In the genomic region with DNA sequence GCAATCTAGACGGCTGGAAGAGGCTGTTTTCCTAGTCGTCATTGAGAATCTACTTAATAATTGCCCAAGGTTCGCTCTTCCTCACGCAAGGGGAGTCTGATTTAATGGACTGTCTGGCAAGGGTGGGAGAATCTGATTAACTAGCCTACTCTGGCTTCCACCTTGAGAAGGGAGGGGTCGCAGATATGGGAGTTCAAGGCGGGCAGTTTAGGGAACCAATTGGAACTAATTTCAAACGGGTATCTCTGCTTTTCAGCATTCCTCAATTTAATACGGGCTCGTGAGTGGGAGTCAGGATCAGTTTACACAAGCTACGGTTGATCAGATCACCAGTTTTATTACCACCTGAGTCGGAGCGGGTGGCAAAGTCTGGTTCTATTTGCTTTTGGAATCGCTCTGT, we compare ENCODE assay signal across 10 mouse cellular contexts. TPM values are rescaled to one million over a fixed set of nuclear protein-coding genes. Genes with fewer than 3 reads are reported as not detected.
DNase-seq lines count a peak whose midpoint lies in the region; ATAC-seq and TF ChIP-seq lines count a peak whose summit lies in the region.
"Had no signal": no experiment of that assay in that cellular context is flagged by ENCODE, and none has a peak within 500 bp of the region (broad histone marks: within the 10 kb centered on the region; RNA-seq: fewer than 3 reads in every experiment).

No protein-coding gene starts in this region.

- ATAC-seq in heart, embryonic 12.5 days (ENCODE audit: insufficient number of reproducible peaks, low FRiP score) = no peak
- ATAC-seq in midbrain, embryonic 11.5 days (ENCODE audit: low FRiP score) = no peak
- ATAC-seq in midbrain, embryonic 15.5 days (replicated peaks) = no peak
- ATAC-seq in limb, embryonic 12.5 days (ENCODE audit: insufficient number of reproducible peaks, insufficient read depth, low FRiP score, low TSS enrichment, low read depth) = no peak
- ATAC-seq in stomach, postnatal 0 days (ENCODE audit: low FRiP score, low TSS enrichment) = no peak

- TF ChIP-seq POLR2A in cerebellum, adult 2 months (IDR thresholded peaks at IDR 0.05; ENCODE audit: borderline replicate concordance, insufficient read depth, low read length) = no peak

- peak overlapping the region; percentile 64 for H3K4me2 ChIP-seq in heart, embryonic 12.5 days
- peak overlapping the region; percentile 3; the same call in 1 of the 2 replicates for H3K4me2 ChIP-seq in midbrain, embryonic 11.5 days
- no peak overlapping the region for H3K4me2 ChIP-seq in midbrain, embryonic 15.5 days
- H3K4me2 ChIP-seq in limb, embryonic 12.5 days = peak overlapping the region; percentile 48
- H3K4me2 ChIP-seq in stomach, postnatal 0 days (replicated peaks; ENCODE audit: low read depth) = peak overlapping the region; percentile 33

- 1% methylated on average over 13 of the region's 13 CpGs for WGBS in heart, embryonic 12.5 days
- WGBS in midbrain, embryonic 11.5 days = under 1% methylated on average over 13 of the region's 13 CpGs
- 2% methylated on average over 13 of the region's 13 CpGs for WGBS in midbrain, embryonic 15.5 days
- WGBS in limb, embryonic 12.5 days = under 1% methylated on average over 13 of the region's 13 CpGs
- 3% methylated on average over 13 of the region's 13 CpGs for WGBS in stomach, postnatal 0 days
- 5% methylated on average over 13 of the region's 13 CpGs for WGBS in cerebellum, adult 2 months

- H3K27ac ChIP-seq in heart, embryonic 12.5 days (ENCODE audit: poor library complexity, severe bottlenecking) = no peak overlapping the region
- H3K27ac ChIP-seq in midbrain, embryonic 11.5 days (ENCODE audit: low read depth, low read length) = no peak overlapping the region
- H3K27ac ChIP-seq in midbrain, embryonic 15.5 days = no peak overlapping the region
- H3K27ac ChIP-seq in limb, embryonic 12.5 days = no peak overlapping the region
- no peak overlapping the region for H3K27ac ChIP-seq in stomach, postnatal 0 days (replicated peaks)
- no peak overlapping the region for H3K27ac ChIP-seq in cerebellum, adult 2 months (ENCODE audit: insufficient read depth, low read length)
- H3K27ac ChIP-seq: liver, embryonic 14.5 days had no signal

- no peak for DNase-seq in heart, postnatal 14 days
- DNase-seq in midbrain, embryonic 11.5 days (ENCODE audit: low spot score, missing footprints) = peak; percentile 89
- no peak for DNase-seq in stomach, postnatal 0 days (ENCODE audit: low spot score)
- no peak for DNase-seq in cerebellum, adult 2 months
- DNase-seq in right cerebral cortex, postnatal 4 days = no peak
- DNase-seq: cerebellum, adult 11 months had no signal

- H3K27me3 ChIP-seq in heart, embryonic 12.5 days (replicated peaks) = peaks cover 53% of the 10 kb centered on the region
- peaks cover 16% of the 10 kb centered on the region for H3K27me3 ChIP-seq in midbrain, embryonic 11.5 days (ENCODE audit: control insufficient read depth, insufficient read depth, low read length)
- H3K27me3 ChIP-seq in midbrain, embryonic 15.5 days (replicated peaks) = peaks cover 8% of the 10 kb centered on the region
- H3K27me3 ChIP-seq in limb, embryonic 12.5 days = peaks cover 65% of the 10 kb centered on the region
- H3K27me3 ChIP-seq in stomach, postnatal 0 days (ENCODE audit: control insufficient read depth, insufficient read depth, low read length) = no peaks in the 10 kb centered on the region; the same call in 1 of the 2 replicates
- H3K27me3 ChIP-seq in cerebellum, adult 2 months (ENCODE audit: control insufficient read depth, insufficient read depth, low read length) = no peaks in the 10 kb centered on the region; the same call in 1 of the 2 replicates

- no peak for TF ChIP-seq CTCF in stomach, postnatal 0 days (IDR thresholded peaks at IDR 0.05; ENCODE audit: low read depth)
- TF ChIP-seq CTCF in cerebellum, adult 2 months (IDR thresholded peaks at IDR 0.05; ENCODE audit: borderline replicate concordance, insufficient read depth, low read depth, low read length) = no peak

- peak overlapping the region; percentile 30 for H3K4me3 ChIP-seq in heart, embryonic 12.5 days
- H3K4me3 ChIP-seq in midbrain, embryonic 11.5 days (ENCODE audit: low read depth, low read length) = no peak overlapping the region
- H3K4me3 ChIP-seq in midbrain, embryonic 15.5 days = no peak overlapping the region
- peak overlapping the region; percentile 25 for H3K4me3 ChIP-seq in limb, embryonic 12.5 days (replicated peaks)
- H3K4me3 ChIP-seq in stomach, postnatal 0 days (ENCODE audit: low read depth, low read length) = no peak overlapping the region
- no peak overlapping the region for H3K4me3 ChIP-seq in cerebellum, adult 2 months (replicated peaks; ENCODE audit: insufficient read depth, low read depth, low read length)

- H3K9ac ChIP-seq in heart, embryonic 12.5 days = peak overlapping the region; percentile 37; the same call in 1 of the 2 replicates
- no peak overlapping the region for H3K9ac ChIP-seq in midbrain, embryonic 11.5 days (ENCODE audit: low read length)
- H3K9ac ChIP-seq in midbrain, embryonic 15.5 days = no peak overlapping the region
- no peak overlapping the region for H3K9ac ChIP-seq in limb, embryonic 12.5 days (replicated peaks)
- no peak overlapping the region for H3K9ac ChIP-seq in stomach, postnatal 0 days (ENCODE audit: low read length)
- H3K9ac ChIP-seq: liver, embryonic 14.5 days had no signal

- H3K9me3 ChIP-seq in heart, embryonic 12.5 days (replicated peaks) = no peaks in the 10 kb centered on the region; the same call in 1 of the 2 replicates
- peaks cover 2% of the 10 kb centered on the region; the same call in 1 of the 2 replicates for H3K9me3 ChIP-seq in midbrain, embryonic 11.5 days (ENCODE audit: control insufficient read depth, low read length)
- H3K9me3 ChIP-seq in midbrain, embryonic 15.5 days = no peaks in the 10 kb centered on the region
- peaks cover 5% of the 10 kb centered on the region; the same call in 1 of the 2 replicates for H3K9me3 ChIP-seq in limb, embryonic 12.5 days
- no peaks in the 10 kb centered on the region for H3K9me3 ChIP-seq in stomach, postnatal 0 days (ENCODE audit: control insufficient read depth, low read length)

- no peak for TF ChIP-seq EP300 in stomach, postnatal 0 days (optimal IDR thresholded peaks at IDR 0.05)

- no peaks in the 10 kb centered on the region for H3K36me3 ChIP-seq in heart, embryonic 12.5 days
- H3K36me3 ChIP-seq in midbrain, embryonic 11.5 days (ENCODE audit: control insufficient read depth, insufficient read depth, low read length) = no peaks in the 10 kb centered on the region
- H3K36me3 ChIP-seq in midbrain, embryonic 15.5 days (replicated peaks) = no peaks in the 10 kb centered on the region
- H3K36me3 ChIP-seq in limb, embryonic 12.5 days = no peaks in the 10 kb centered on the region
- no peaks in the 10 kb centered on the region for H3K36me3 ChIP-seq in stomach, postnatal 0 days (ENCODE audit: control insufficient read depth, insufficient read depth, low read length)

- peaks cover 12% of the 10 kb centered on the region for H3K4me1 ChIP-seq in heart, embryonic 12.5 days (replicated peaks)
- no peaks in the 10 kb centered on the region for H3K4me1 ChIP-seq in midbrain, embryonic 11.5 days (ENCODE audit: control insufficient read depth, insufficient read depth, low read length)
- H3K4me1 ChIP-seq in midbrain, embryonic 15.5 days = no peaks in the 10 kb centered on the region
- H3K4me1 ChIP-seq in limb, embryonic 12.5 days (replicated peaks) = peaks cover 19% of the 10 kb centered on the region
- no peaks in the 10 kb centered on the region for H3K4me1 ChIP-seq in stomach, postnatal 0 days (replicated peaks; ENCODE audit: control insufficient read depth, insufficient read depth)
- no peaks in the 10 kb centered on the region for H3K4me1 ChIP-seq in cerebellum, adult 2 months (ENCODE audit: control insufficient read depth, insufficient read depth, low read length)

- intact Hi-C loops in heart, postnatal 14 days (cut with DNase I) = no loop called here

RNA-seq across cellular contexts. Expression of gene Cux1, which starts 14.3 kb away (rescaled TPM):
- 81.0 and 85.4 TPM in 2 replicates for polyA plus RNA-seq in heart, embryonic 12.5 days (2016; fragmentation: Nextera tagmentation; extraction: Ambion mirVana)
- 100 to 1,000 TPM; 106 to 108 TPM for total RNA-seq in heart, postnatal 14 days (2021)
- polyA plus RNA-seq in midbrain, embryonic 11.5 days (2014; fragmentation: Nextera tagmentation; extraction: Ambion mirVana) = 117 and 130 TPM in 2 replicates
- polyA plus RNA-seq in midbrain, embryonic 15.5 days (2015; fragmentation: Nextera tagmentation; extraction: Ambion mirVana) = 114 and 121 TPM in 2 replicates
- 82.3 and 84.4 TPM in 2 replicates for polyA plus RNA-seq in limb, embryonic 12.5 days (2016; fragmentation: Nextera tagmentation; extraction: Ambion mirVana)
- 33.7 and 36.3 TPM in 2 replicates for polyA plus RNA-seq in stomach, postnatal 0 days (2015; fragmentation: Nextera tagmentation; extraction: Ambion mirVana)
- polyA plus RNA-seq in cerebellum, adult 2 months (2012; rRNA removed) = 69.2 and 74.4 TPM in 2 replicates

Comparison
In these comparisons a context has a peak if more than half of its experiments do, and no peak if none do; other contexts are left out.
1. H3K4me3 ChIP-seq: peak in heart, embryonic 12.5 days (single experiment) and limb, embryonic 12.5 days (single experiment); none in midbrain, embryonic 11.5 days (single experiment), midbrain, embryonic 15.5 days (single experiment), stomach, postnatal 0 days (single experiment) and cerebellum, adult 2 months (single experiment).